Mouse (Mus musculus): ENCODE measurements around the gene Leng8.

GRCm38 (mm10) chr7:4136771-4137531 lies at the start of gene Leng8:
- peak; percentile 19; the same call in 1 of the 2 replicates for TF ChIP-seq CTCF (IDR thresholded peaks at IDR 0.05; ENCODE audit: borderline replicate concordance, control insufficient read depth, extremely low read depth, insufficient read depth, low read length, poor library complexity)
- TF ChIP-seq POLR2A (IDR thresholded peaks at IDR 0.05; ENCODE audit: control insufficient read depth, extremely low read depth, insufficient read depth, low read length, poor library complexity) = peak; percentile 94

Measured in thymus, adult 2 months (tissue).